Mouse (Mus musculus) adrenal gland, adult (tissue): ENCODE data around the gene Zfp937.
A peak's percentile ranks its signal among the peaks of the same experiment; 100 is the strongest.
"Not testable (repeated sequence)": the region's sequence is repeated elsewhere in the genome, so short reads cannot be mapped to it uniquely, and the experiment has no call there.

Experiments used
- DNase-seq, 2 experiments: peaks; one replicate each; pipeline ENCODE4 v3.0.0; 2022 to 2023; ENCODE audit warnings: low spot score in 1 of 2; ENCODE audit not compliant: inconsistent age in 2 of 2

Gene Zfp937

DNA sequence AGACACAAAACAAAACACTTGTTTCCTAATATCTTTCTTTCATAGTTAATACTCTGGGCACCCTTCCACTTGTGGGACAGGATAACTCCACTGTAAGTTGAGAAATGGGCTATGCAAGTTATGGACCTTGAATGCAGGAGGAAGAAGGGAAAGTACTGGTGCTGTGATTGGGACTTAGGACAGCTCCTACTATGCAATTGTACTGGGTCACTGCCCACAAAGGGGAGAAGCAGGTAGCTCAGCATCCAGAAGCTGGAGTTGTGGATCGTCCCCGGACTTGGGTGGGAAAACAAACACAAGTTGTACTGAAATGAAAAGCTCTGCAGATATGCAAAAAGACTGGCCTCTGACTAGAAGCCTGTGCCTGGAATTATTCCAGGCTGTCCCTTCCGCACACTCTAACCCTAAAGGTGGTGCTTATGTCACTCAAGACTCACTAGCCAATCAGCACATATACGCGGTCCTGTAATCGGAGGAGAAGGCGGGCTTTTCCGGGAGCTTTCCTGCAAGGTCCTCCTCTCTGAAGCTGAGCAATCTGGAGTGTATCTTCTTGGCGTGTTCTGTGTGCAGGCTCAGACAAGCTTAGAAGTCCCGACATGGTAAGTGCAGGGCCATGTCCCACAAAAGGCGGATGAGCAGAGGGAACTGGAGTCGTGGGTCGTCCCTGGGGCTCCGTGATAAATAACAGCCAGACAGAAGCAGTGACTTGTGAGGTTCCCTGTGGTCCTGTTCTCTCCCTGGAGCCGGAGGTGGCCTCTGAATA, at the start of gene Zfp937:
Gene Zfp937 (plus strand): TSS at position 474 of the 763 bp plus-strand sequence.
- DNase-seq, result peak; percentile 89 to 95

DNA sequence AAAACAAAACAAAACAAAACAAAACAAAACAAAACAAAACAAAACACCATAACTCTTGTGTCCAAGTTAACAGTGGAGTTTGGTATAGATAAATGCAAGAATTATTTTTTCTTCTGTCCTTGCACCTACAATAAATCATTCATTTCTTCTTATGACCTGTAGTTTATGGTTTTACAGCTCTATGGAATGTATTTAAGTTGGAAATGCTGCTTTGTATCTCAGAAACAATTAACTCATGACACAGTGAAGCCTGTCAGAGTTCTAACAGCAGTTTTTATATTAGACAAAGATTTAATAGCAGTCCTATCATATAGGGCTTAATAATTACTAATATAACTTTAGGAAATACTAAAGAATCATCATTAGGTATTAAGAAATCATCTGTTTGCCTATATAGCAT, 44.0 kb upstream of the Zfp937 start:
- no peak for DNase-seq

DNA sequence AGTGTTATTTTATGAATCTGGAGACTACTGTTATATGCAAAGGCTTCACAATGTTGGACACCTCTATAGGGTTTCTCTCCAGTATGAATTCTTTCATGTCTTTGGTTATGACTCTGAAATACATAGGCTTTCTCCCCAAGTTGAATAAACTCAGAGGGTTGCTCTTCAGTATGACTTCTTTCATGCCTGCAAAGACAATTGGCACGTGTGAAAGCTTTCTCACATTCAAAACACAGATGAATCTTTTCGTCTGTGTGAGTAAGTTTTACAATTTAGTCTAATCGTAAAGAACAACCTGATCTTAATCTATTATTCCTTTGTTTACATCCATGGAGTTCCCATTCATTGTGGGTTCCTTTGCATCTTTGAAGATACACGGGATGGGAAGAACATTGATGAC, 38.3 kb upstream of the Zfp937 start, which contains the start of gene Gm10770:
Gene Gm10770 (minus strand): TSS at position 101 of the 400 bp plus-strand sequence.
- DNase-seq, result not testable (repeated sequence)

DNA sequence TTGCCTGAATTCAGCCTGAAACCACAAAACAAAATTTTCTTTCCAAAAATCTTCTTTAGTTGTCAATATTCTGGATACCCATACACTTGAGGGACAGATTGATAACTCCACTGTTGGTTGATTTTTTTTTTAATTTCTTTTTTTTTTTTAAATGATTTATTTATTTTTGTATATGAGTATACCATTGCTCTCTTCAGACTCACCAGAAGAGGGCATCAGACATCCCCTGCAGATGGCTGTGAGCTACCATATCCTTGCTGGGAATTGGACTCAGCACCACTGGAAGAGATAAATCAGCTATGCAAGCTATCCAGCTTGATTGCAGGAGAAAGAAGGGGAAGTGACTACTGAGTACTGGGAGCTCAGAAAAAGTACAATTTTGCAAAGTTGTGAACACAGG, 36.8 kb upstream of the Zfp937 start:
- DNase-seq, result not testable (repeated sequence)

DNA sequence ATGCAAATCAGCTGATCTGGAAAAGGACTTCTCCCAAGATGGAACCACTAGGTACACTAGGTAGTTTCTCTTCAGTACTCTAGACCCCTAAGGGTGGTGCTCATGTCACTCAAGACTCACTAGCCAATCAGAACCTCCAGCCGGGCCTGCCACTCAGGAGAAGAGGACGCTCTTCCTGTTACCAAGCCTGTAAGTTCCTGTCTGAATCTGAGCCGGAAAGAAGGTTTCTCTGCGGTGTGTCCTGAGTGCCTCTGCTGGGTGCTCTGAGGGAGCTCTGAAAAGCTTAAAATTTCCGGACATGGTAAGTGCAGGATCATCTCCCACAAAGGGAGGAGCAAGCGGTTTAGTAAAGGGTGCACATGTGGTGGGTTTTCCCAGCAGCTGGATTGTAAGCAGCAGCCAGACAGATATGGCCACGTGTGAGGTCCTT, 36.3 kb upstream of the Zfp937 start, which contains the start of gene Gm14139:
Gene Gm14139 (plus strand): TSS at position 186 of the 430 bp plus-strand sequence.
- not testable (repeated sequence) for DNase-seq

DNA sequence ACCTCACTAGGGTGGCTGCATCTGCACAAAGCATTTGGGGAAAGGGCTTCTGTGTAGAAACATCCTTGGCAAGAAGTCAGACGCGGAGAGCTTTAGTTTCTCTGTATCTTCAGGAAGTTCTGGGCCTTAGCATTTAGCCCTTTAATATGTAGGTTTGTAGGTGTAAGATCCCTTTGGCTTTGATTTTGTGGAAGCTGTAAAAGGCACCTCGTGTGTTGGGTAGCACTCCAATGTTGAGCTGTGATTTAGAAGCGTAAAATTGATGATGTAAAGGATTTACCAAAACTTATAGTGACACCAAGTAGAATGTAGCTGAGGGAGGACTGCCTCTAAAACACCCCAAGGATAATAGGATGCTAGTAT, 471 bp downstream of the Zfp937 start:
- DNase-seq, result not testable (repeated sequence)

DNA sequence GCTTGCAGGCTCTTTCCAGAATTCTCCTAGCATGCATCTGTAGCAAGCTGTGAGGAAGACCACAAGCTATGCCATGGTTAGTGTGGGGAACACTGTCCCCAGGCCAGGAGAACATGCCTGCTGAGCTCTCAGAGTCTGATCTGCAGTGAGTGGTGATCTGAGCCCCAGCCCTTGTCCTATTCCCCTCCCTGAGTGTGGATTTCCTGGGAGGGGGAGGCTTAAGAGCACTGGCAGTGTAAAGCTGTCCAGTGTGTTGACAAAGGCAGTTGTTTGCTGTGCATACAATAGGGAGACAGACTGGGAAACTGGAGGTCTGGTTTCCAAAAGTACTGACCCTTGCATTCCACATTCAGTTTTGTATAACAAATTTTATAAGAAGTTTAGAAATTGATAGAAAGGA, 5.4 kb downstream of the Zfp937 start:
- DNase-seq, result not testable (repeated sequence)

DNA sequence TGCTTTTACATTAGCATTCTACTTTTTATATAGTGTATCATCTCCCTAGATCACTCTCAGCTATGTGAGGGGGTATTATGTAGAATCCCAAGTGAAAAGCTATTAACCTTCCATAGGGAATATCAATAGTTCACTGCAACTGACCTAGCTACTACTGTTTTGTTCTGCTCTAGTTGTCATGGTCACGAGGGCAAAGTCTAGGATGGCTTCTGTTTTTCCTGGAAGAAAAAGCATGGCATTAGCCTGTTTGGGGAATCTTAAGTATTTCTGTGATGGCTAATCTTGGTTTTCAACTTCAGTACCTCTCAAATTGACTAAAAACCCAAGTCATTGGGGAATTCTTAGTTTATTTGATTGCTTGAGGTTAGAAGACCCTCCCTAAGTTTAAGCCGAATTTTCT, 25.3 kb downstream of the Zfp937 start:
- no peak for DNase-seq

DNA sequence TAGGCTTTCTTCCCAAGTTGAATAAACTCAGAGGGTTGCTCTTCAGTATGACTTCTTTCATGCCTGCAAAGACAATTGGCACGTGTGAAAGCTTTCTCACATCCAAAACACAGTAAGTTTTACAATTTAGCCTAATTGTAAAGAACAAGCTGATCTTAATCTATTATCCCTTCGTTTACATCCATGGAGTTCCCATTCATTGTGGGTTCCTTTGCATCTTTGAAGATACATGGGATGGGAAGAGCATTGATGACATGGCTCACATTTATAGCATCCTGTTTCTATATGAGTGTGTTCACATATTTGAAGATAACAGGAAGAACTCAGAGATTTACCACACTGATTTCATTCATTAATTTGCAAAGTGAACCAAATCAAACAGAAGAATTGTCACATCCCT, 37.6 kb downstream of the Zfp937 start, which contains the start of gene Gm21994:
Gene Gm21994 (minus strand): TSS at position 101 of the 400 bp plus-strand sequence.
- not testable (repeated sequence) for DNase-seq

DNA sequence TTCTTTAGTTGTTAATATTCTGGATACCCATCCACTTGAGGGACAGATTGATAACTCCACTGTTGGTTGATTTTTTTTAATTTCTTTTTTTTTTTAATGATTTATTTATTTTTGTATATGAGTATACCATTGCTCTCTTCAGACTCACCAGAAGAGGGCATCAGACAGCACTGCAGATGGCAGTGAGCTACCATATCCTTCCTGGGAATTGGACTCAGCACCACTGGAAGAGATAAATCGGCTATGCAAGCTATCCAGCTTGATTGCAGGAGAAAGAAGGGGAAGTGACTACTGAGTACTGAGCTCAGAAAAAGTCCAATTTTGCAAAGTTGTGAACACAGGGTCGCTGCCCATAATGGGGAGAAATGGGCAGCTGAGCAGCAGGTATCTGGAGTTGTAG, 39.0 kb downstream of the Zfp937 start:
- not testable (repeated sequence) for DNase-seq

DNA sequence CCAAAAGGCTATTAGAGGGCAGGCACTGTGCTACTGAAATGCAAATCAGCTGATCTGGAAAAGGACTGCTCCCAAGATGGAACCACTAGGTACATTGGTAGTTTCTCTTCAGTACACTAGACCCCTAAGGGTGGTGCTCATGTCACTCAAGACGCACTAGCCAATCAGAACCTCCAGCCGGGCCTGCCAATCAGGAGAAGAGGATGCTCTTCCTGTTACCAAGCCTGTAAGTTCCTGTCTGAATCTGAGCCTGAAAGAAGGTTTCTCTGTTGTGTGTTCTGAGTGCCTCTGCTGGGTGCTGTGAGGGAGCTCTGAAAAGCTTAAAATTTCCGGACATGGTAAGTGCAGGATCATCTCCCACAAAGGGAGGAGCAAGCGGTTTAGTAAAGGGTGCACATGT, 39.4 kb downstream of the Zfp937 start, which contains the start of gene Gm14124:
Gene Gm14124 (plus strand): TSS at position 227 of the 400 bp plus-strand sequence.
- not testable (repeated sequence) for DNase-seq
